Mouse (Mus musculus): ENCODE data around the gene Sinhcaf.

The Sinhcaf gene

GRCm38 (mm10) chr6:148873911-148874310, 72.4 kb downstream of the Sinhcaf start:
- DNase-seq (ENCODE audit: low read depth, low spot score), result peak; percentile 64

All from R1 (cell line).